Mouse (Mus musculus) limb, embryonic 12.5 days (tissue): Measurements from ENCODE around the gene Trim63. TPM values are rescaled to one million over a fixed set of nuclear protein-coding genes. Genes with fewer than 3 reads are reported as not detected.
"Not testable (repeated sequence)": the region's sequence is repeated elsewhere in the genome, so short reads cannot be mapped to it uniquely, and the experiment has no call there.

Experiments used
- ATAC-seq: fragments of 200-750 bp; cut with Nextera tagmentation; 2 replicates; pipeline ENCODE4 v1.8.0; 2017; ENCODE audit warnings: low read depth, moderate TSS enrichment; ENCODE audit not compliant: insufficient number of reproducible peaks, insufficient read depth, low FRiP score, low TSS enrichment
- H3K27ac ChIP-seq: fragments of 300-500 bp; sonication (generic); 2 replicates; pipeline ENCODE4 v1.5.1; 2016; ENCODE audit warnings: mild to moderate bottlenecking, moderate library complexity
- H3K27me3 ChIP-seq: fragments of 300-500 bp; sonication (generic); 2 replicates; pipeline ENCODE4 v1.6.1; 2016; ENCODE audit warnings: mild to moderate bottlenecking, moderate library complexity
- H3K36me3 ChIP-seq: fragments of 300-500 bp; sonication (generic); 2 replicates; pipeline ENCODE4 v1.6.1; 2016; ENCODE audit warnings: mild to moderate bottlenecking, moderate library complexity
- H3K4me1 ChIP-seq: fragments of 300-500 bp; sonication (generic); replicated peaks from 2 replicates; pipeline ENCODE4 v1.6.1; 2016
- H3K4me2 ChIP-seq: fragments of 300-500 bp; sonication (generic); 2 replicates; pipeline ENCODE4 v1.6.1; 2016; ENCODE audit warnings: mild to moderate bottlenecking, moderate library complexity
- H3K4me3 ChIP-seq: fragments of 300-500 bp; sonication (generic); replicated peaks from 2 replicates; pipeline ENCODE4 v1.5.1; 2016; ENCODE audit warnings: mild to moderate bottlenecking
- H3K9ac ChIP-seq: fragments of 300-500 bp; sonication (generic); replicated peaks from 2 replicates; pipeline ENCODE4 v1.6.1; 2016; ENCODE audit warnings: mild to moderate bottlenecking, moderate library complexity
- H3K9me3 ChIP-seq: fragments of 300-500 bp; sonication (generic); 2 replicates; pipeline ENCODE4 v1.6.1; 2016; ENCODE audit warnings: mild to moderate bottlenecking, moderate library complexity
- WGBS: fragments of 180-500 bp; shearing (Covaris S2); methylation state at CpG from one replicate; pipeline ENCODE4 v1.1.7; 2016; 5-methylcytosine and 5-hydroxymethylcytosine counted together
- polyA plus RNA-seq: library from polyadenylated mRNA; unstranded; fragments of >200 nt; fragmentation: Nextera tagmentation; extraction: Ambion mirVana; gene quantifications from 2 replicates; pipeline ENCODE4 v1.2.1, GENCODE M21; 2016

The Trim63 gene
- polyA plus RNA-seq, 1 experiment from 2014 or later, result 3.3 TPM

DNA sequence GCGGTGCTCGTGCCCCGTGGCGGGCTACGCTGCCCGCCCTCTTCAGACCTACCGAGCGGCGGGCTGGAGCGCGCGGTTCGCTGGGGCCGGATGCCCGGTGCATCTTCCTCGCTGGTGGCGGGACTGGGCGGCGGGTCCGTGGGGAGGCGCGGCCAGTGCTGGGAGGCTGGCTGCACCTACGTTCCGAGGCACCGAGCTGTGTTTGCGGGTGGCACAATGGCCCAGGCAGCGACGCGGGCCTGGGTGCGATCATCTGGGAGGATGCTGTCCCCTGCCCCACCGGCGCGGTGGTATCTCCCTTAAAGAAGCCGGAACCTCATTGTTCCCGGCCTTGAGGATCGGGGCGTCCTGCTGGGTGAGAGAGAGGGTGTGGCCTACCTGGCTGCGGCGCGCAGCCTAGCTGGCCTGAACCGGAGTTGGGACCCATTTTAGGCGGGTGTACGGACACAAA lies 27.3 kb upstream of the Trim63 start, which contains the start of gene Pdik1l:
Pdik1l (minus strand) TSS at position 321 of the 451 bp plus-strand sequence.
- H3K36me3 ChIP-seq, result peaks cover 25% of the 10 kb centered on the region
- 0 out of 2 replicates have a peak, but pooled peaks cover 3% of the 10 kb centered on the region for H3K27me3 ChIP-seq
- H3K4me1 ChIP-seq, result peaks cover 22% of the 10 kb centered on the region
- H3K4me3 ChIP-seq, result peak within 1 kb of the TSS; percentile 98
- no peaks in the 10 kb centered on the region for H3K9me3 ChIP-seq
- H3K4me2 ChIP-seq, result peak within 1 kb of the TSS; percentile 98
- H3K9ac ChIP-seq, result peak within 1 kb of the TSS; percentile 98
- peak within 1 kb of the TSS; percentile 100 for H3K27ac ChIP-seq
- WGBS, result under 1% methylated on average over 36 of the region's 43 CpGs
- peak; percentile 69 for ATAC-seq

DNA sequence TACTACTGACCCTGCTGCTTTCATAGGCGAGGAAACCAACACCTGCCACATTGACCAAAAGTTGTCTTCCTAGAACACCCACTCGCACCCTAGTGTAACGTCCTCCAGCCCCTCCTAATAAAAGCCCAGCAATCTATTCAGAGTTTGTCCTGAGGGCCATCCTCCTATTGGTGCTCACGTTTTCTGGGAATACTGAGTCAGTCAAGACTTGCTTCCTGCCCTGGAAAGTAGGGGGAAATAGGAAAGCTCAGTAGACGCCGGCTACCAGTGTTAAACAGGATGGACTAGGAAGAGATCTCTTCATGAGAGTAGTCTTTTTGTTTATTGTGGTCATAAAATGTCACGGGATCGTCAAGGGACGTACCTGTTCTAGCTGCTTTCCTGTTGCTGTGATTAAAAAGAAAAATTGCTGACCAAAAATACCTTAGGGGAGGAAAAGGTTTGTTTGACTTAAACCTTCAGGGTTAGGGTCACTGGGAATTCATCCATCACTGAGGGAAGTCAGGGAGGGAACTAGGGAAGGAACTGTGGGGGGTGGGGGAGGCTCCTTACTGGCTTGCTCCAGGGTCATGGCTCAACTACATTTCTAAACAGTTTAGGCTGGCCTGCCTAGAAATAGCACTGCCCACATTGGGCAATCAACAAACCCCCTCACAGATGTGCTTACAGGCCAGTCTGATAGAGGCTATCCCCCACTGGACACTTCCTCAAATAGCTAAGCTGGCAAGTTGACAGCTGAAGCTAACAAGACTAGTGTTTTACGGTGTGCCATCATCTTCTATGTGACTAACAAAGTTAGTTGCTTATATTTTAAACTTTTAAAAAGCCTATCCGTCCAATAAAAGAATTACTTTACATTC lies 26.3 kb upstream of the Trim63 start:
- H3K27me3 ChIP-seq, result peaks cover 13% of the 10 kb centered on the region; the same call in 1 of the 2 replicates
- H3K4me3 ChIP-seq, result peak overlapping the region; percentile 98
- peak overlapping the region; percentile 100; the same call in 1 of the 2 replicates for H3K27ac ChIP-seq
- H3K9me3 ChIP-seq, result no peaks in the 10 kb centered on the region
- peak overlapping the region; percentile 98 for H3K9ac ChIP-seq
- 23% methylated on average over 11 of the region's 11 CpGs for whole genome bisulfite sequencing
- ATAC-seq, result no peak
- H3K36me3 ChIP-seq, result peaks cover 14% of the 10 kb centered on the region
- H3K4me1 ChIP-seq, result peaks cover 22% of the 10 kb centered on the region
- peak overlapping the region; percentile 98 for H3K4me2 ChIP-seq

DNA sequence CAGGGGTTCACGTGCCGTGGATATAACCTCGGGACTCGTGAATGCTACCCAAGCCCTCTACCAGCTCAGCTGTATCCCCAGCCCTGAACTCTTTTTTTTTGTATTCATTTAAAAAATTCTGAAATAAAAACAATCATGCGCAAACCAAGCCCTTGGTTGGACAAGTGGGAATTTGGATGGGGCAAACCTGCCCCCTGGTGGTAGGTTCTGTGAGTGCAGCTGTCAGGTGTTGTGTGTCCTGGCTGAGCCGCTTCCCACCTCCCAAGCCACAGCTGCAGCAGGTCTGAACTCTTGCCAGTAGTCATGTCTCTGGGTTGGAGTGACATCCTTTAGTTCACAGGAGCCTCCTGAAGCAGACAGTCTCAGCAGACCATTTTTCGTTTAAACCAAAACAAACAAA lies 22.9 kb upstream of the Trim63 start:
- WGBS, result 23% methylated on average over 7 of the region's 7 CpGs
- Histone ChIP-seq H3K9me3 (peaks cover 4% of the 10 kb centered on the region; the same call in 1 of the 2 replicates), H3K4me2 (no peak overlapping the region), H3K9ac (no peak overlapping the region), H3K27me3 (peaks cover 20% of the 10 kb centered on the region; the same call in 1 of the 2 replicates), H3K36me3 (no peaks in the 10 kb centered on the region), H3K4me1 (peaks cover 13% of the 10 kb centered on the region), H3K4me3 (no peak overlapping the region), H3K27ac (no peak overlapping the region)
- no peak for ATAC-seq

GRCm38 (mm10) chr4:134293061-134293691 lies 21.7 kb upstream of the Trim63 start:
- no peak overlapping the region for H3K4me2 ChIP-seq
- peaks cover 20% of the 10 kb centered on the region; the same call in 1 of the 2 replicates for H3K27me3 ChIP-seq
- no peaks in the 10 kb centered on the region for H3K36me3 ChIP-seq
- peaks cover 4% of the 10 kb centered on the region; the same call in 1 of the 2 replicates for H3K9me3 ChIP-seq
- H3K27ac ChIP-seq, result no peak overlapping the region
- no peak overlapping the region for H3K4me3 ChIP-seq
- WGBS, result 72% methylated on average over 18 of the region's 18 CpGs
- H3K9ac ChIP-seq, result no peak overlapping the region
- no peak for ATAC-seq
- H3K4me1 ChIP-seq, result peaks cover 11% of the 10 kb centered on the region

DNA sequence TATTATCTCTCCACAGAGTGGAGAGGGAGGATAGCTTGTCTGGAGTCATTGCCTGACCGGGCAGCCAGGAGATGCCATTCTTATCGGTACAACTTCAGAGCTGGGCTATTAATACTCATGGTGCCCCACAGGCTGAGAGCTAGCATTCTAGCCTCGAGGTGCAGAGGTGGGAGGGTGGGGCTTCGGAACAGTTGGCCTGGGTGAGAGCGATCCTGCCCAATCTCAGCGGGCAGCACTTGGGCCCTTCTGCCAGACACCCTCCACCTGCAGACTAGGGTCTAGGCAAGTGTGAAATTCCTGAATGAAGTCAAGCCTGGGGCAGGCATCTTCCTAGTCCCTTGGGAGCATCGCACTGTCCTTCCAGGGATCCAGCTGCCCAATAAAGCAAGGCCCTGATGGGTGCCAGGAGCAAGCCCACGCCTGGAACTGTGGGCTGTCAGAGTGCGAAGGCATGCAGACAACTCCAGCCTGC lies 21.2 kb upstream of the Trim63 start:
- ATAC-seq, result no peak
- Histone ChIP-seq H3K4me1 (peaks cover 5% of the 10 kb centered on the region), H3K36me3 (no peaks in the 10 kb centered on the region), H3K4me2 (no peak overlapping the region), H3K9me3 (peaks cover 4% of the 10 kb centered on the region; the same call in 1 of the 2 replicates), H3K9ac (no peak overlapping the region), H3K27me3 (peaks cover 20% of the 10 kb centered on the region; the same call in 1 of the 2 replicates), H3K27ac (no peak overlapping the region), H3K4me3 (no peak overlapping the region)
- 61% methylated on average over 9 of the region's 9 CpGs for WGBS

GRCm38 (mm10) chr4:134296096-134296495 lies 18.8 kb upstream of the Trim63 start:
- H3K4me1 ChIP-seq, H3K36me3 ChIP-seq, H3K4me2 ChIP-seq, H3K9me3 ChIP-seq, H3K4me3 ChIP-seq, ATAC-seq, H3K9ac ChIP-seq, H3K27ac ChIP-seq: not testable (repeated sequence)
- peaks cover 23% of the 10 kb centered on the region for H3K27me3 ChIP-seq
- WGBS, result 85% methylated on average over 4 of the region's 4 CpGs

- no peaks in the 10 kb centered on the region for H3K36me3 ChIP-seq
- no peaks in the 10 kb centered on the region for H3K4me1 ChIP-seq
- H3K9ac ChIP-seq, result no peak overlapping the region
- no peak overlapping the region for H3K4me2 ChIP-seq
- 88% methylated on average over 4 of the region's 4 CpGs for WGBS
- no peak overlapping the region for H3K27ac ChIP-seq
- H3K4me3 ChIP-seq, result no peak overlapping the region
- ATAC-seq, result no peak
- peaks cover 4% of the 10 kb centered on the region; the same call in 1 of the 2 replicates for H3K9me3 ChIP-seq
- peaks cover 23% of the 10 kb centered on the region for H3K27me3 ChIP-seq
Measured at GRCm38 (mm10) chr4:134296523-134296922, 18.4 kb upstream of the Trim63 start.

DNA sequence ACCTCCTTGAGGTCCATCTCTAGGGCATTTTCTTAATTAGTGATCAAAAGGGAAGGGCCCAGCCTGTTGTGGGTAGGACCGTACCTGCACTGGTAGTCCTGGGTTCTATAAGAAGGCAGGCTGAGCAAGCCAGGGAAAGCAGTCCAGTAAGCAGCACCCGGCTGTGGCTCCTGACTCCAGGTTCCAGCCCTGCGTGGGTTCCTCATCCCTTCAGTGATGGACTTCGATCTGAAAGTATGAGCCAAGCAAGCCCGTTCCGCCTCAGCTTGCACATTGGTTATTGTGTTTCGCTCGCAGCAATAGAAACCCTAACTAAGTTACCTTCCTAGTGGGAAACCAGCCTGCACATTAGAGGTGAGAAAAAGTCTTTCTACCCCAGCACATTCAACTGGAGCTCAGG lies 17.6 kb upstream of the Trim63 start:
- Histone ChIP-seq H3K27ac (no peak overlapping the region), H3K9me3 (peaks cover 4% of the 10 kb centered on the region; the same call in 1 of the 2 replicates), H3K4me3 (no peak overlapping the region), H3K4me1 (no peaks in the 10 kb centered on the region), H3K9ac (no peak overlapping the region), H3K36me3 (no peaks in the 10 kb centered on the region), H3K4me2 (no peak overlapping the region), H3K27me3 (peaks cover 22% of the 10 kb centered on the region)
- 92% methylated on average over 8 of the region's 8 CpGs for WGBS
- no peak for ATAC-seq

GRCm38 (mm10) chr4:134298626-134299497 lies 16.1 kb upstream of the Trim63 start:
- no peak overlapping the region for H3K9ac ChIP-seq
- WGBS, result 74% methylated on average over 19 of the region's 19 CpGs
- peaks cover 4% of the 10 kb centered on the region; the same call in 1 of the 2 replicates for H3K9me3 ChIP-seq
- no peak overlapping the region for H3K4me3 ChIP-seq
- peaks cover 8% of the 10 kb centered on the region for H3K27me3 ChIP-seq
- H3K4me2 ChIP-seq, result no peak overlapping the region
- ATAC-seq, result no peak
- H3K4me1 ChIP-seq, result no peaks in the 10 kb centered on the region
- H3K36me3 ChIP-seq, result no peaks in the 10 kb centered on the region
- H3K27ac ChIP-seq, result no peak overlapping the region

DNA sequence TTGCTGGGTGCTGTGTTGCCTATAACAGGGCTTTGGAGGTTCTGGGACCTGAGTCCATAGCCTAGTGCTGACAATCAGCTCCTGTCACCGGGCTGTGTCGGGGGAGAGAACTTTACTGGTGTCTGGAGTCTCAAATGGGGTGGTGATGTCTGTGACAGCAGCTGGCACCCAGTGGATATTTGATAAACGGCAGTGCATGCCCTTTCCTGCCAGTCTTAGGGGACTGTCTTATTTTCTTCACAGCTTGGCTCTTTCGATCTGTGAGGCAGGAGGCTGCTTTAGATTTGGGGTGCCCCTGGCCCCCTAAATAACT lies 15.5 kb upstream of the Trim63 start:
- Histone ChIP-seq H3K9ac (no peak overlapping the region), H3K4me2 (no peak overlapping the region), H3K27ac (no peak overlapping the region), H3K36me3 (no peaks in the 10 kb centered on the region), H3K4me1 (no peaks in the 10 kb centered on the region), H3K4me3 (no peak overlapping the region), H3K9me3 (peaks cover 4% of the 10 kb centered on the region; the same call in 1 of the 2 replicates), H3K27me3 (peaks cover 6% of the 10 kb centered on the region)
- 57% methylated on average over 4 of the region's 4 CpGs for WGBS
- ATAC-seq, result no peak
